Mouse (Mus musculus) lung, postnatal 14 days (tissue): ENCODE measurements at regions not wholly inside any gene's neighbourhood (a gene's known extent, or its start where the extent isn't known, plus 50 kb on each side); places are given as distances from the start of the nearest gene placed in this dataset.

Source experiments
- DNase-seq: peaks from one replicate; pipeline ENCODE4 v3.0.0; 2021

DNA sequence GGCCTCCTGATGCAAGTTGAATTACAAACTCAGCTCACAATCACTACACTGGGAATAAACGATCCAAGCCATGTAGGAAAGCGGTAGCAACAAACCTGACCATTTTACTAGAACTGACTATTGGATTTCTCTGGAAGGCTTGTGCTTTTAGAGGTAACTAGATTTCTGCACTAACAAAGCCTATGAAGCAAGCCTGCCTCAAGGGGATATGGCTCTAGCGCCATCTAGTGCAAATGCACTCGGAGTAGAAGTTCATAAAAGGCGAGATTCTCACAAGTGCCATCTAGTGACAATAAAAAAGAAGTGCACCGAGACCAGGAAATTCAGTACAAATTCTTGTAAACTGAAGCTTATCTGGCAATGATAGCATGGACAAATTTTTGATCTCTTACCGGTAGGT is 364.9 kb upstream of the Fmr1 start:
- DNase-seq, result peak; percentile 29
